23 mouse cellular contexts compared by ENCODE assay signal in genomic region chr8:34305542-34306485, GRCm38 (mm10).
DNase-seq lines count a peak whose midpoint lies in the region; ATAC-seq lines count a peak whose summit lies in the region.
"Had no signal": no experiment of that assay in that cellular context is flagged by ENCODE, and none has a peak within 500 bp of the region (broad histone marks: within the 10 kb centered on the region; RNA-seq: fewer than 3 reads in every experiment).

No protein-coding gene starts in this region.

- H3K4me1 ChIP-seq in intestine, embryonic 16.5 days (ENCODE audit: control insufficient read depth, insufficient read depth, low read length) = peaks cover 3% of the 10 kb centered on the region; the same call in 1 of the 2 replicates
- peaks cover 7% of the 10 kb centered on the region for H3K4me1 ChIP-seq in forebrain, embryonic 15.5 days
- H3K4me1 ChIP-seq in hindbrain, embryonic 12.5 days = peaks cover 3% of the 10 kb centered on the region; the same call in 1 of the 2 replicates
- H3K4me1 ChIP-seq: limb, embryonic 15.5 days; liver, embryonic 15.5 days; midbrain, embryonic 12.5 days had no signal

- ATAC-seq in intestine, embryonic 16.5 days = peak; percentile 93
- ATAC-seq in forebrain, embryonic 15.5 days (replicated peaks) = no peak
- no peak for ATAC-seq in hindbrain, embryonic 12.5 days (ENCODE audit: low FRiP score)
- ATAC-seq: CD4-positive, CD25-positive, alpha-beta regulatory T cell, adult 4 months had no signal

- H3K27me3 ChIP-seq in intestine, embryonic 16.5 days (replicated peaks; ENCODE audit: control insufficient read depth, insufficient read depth, low read length) = no peaks in the 10 kb centered on the region
- no peaks in the 10 kb centered on the region for H3K27me3 ChIP-seq in forebrain, embryonic 15.5 days
- 0 out of 2 replicates have a peak, but pooled peaks cover 6% of the 10 kb centered on the region for H3K27me3 ChIP-seq in hindbrain, embryonic 12.5 days
- H3K27me3 ChIP-seq: forebrain, embryonic 12.5 days; limb, embryonic 15.5 days; liver, embryonic 15.5 days; midbrain, embryonic 12.5 days; stomach, embryonic 15.5 days had no signal

- H3K36me3 ChIP-seq in intestine, embryonic 16.5 days (ENCODE audit: control insufficient read depth, insufficient read depth, low read length) = no peaks in the 10 kb centered on the region
- H3K36me3 ChIP-seq in forebrain, embryonic 15.5 days = no peaks in the 10 kb centered on the region
- H3K36me3 ChIP-seq in hindbrain, embryonic 12.5 days = no peaks in the 10 kb centered on the region
- H3K36me3 ChIP-seq: forebrain, embryonic 12.5 days; hindbrain, embryonic 10.5 days; limb, embryonic 15.5 days; liver, embryonic 15.5 days; midbrain, embryonic 12.5 days; stomach, embryonic 15.5 days had no signal

- H3K4me2 ChIP-seq in intestine, embryonic 16.5 days (ENCODE audit: low read depth, low read length) = peak overlapping the region; percentile 37
- no peak overlapping the region for H3K4me2 ChIP-seq in forebrain, embryonic 15.5 days (replicated peaks)
- H3K4me2 ChIP-seq in hindbrain, embryonic 12.5 days (replicated peaks) = no peak overlapping the region
- H3K4me2 ChIP-seq: forebrain, embryonic 12.5 days; limb, embryonic 15.5 days; liver, embryonic 15.5 days; midbrain, embryonic 12.5 days; stomach, embryonic 15.5 days had no signal

- DNase-seq in heart, adult 11 months = peak; percentile 53
- DNase-seq in heart, postnatal 10 days = no peak
- peak; percentile 7 to 17 for DNase-seq in kidney, postnatal 4 days
- DNase-seq in kidney, adult 18-20 months = no peak
- peak; percentile 37 for DNase-seq in MN1 (ENCODE audit: low spot score)
- DNase-seq: adrenal gland, postnatal 25 days; cerebellum, adult 11-12 months; cerebellum, postnatal 14 days; gastrocnemius, postnatal 36 days; kidney, adult 11 months; layer of hippocampus, adult 9-11 months; lung, postnatal 10 days had no signal

- peak overlapping the region; percentile 20; the same call in 1 of the 2 replicates for H3K27ac ChIP-seq in intestine, embryonic 16.5 days (ENCODE audit: low read length)
- no peak overlapping the region for H3K27ac ChIP-seq in forebrain, embryonic 15.5 days (replicated peaks)
- no peak overlapping the region for H3K27ac ChIP-seq in hindbrain, embryonic 12.5 days
- H3K27ac ChIP-seq: forebrain, embryonic 12.5 days; hindbrain, embryonic 10.5 days; left cerebral cortex, adult 2 months; limb, embryonic 15.5 days; liver, embryonic 15.5 days; midbrain, embryonic 12.5 days; stomach, embryonic 15.5 days had no signal

- H3K4me3 ChIP-seq in intestine, embryonic 16.5 days (ENCODE audit: low read length) = peak overlapping the region; percentile 3; the same call in 1 of the 2 replicates
- H3K4me3 ChIP-seq in forebrain, embryonic 15.5 days = no peak overlapping the region
- no peak overlapping the region for H3K4me3 ChIP-seq in hindbrain, embryonic 12.5 days
- H3K4me3 ChIP-seq: forebrain, embryonic 12.5 days; hindbrain, embryonic 10.5 days; left cerebral cortex, adult 2 months; limb, embryonic 15.5 days; liver, embryonic 15.5 days; midbrain, embryonic 12.5 days; stomach, embryonic 15.5 days had no signal

- 30% methylated on average over 7 of the region's 7 CpGs for WGBS in intestine, embryonic 16.5 days
- WGBS in forebrain, embryonic 15.5 days = 36% methylated on average over 7 of the region's 7 CpGs
- 74% methylated on average over 7 of the region's 7 CpGs for WGBS in hindbrain, embryonic 12.5 days

- H3K9ac ChIP-seq in intestine, embryonic 16.5 days (ENCODE audit: low read depth, low read length) = no peak overlapping the region
- H3K9ac ChIP-seq in forebrain, embryonic 15.5 days (replicated peaks) = no peak overlapping the region
- no peak overlapping the region for H3K9ac ChIP-seq in hindbrain, embryonic 12.5 days
- H3K9ac ChIP-seq: forebrain, embryonic 12.5 days; limb, embryonic 15.5 days; liver, embryonic 15.5 days; midbrain, embryonic 12.5 days; stomach, embryonic 15.5 days had no signal

- no peaks in the 10 kb centered on the region for H3K9me3 ChIP-seq in intestine, embryonic 16.5 days (ENCODE audit: control insufficient read depth, low read length)
- H3K9me3 ChIP-seq in forebrain, embryonic 15.5 days = no peaks in the 10 kb centered on the region
- H3K9me3 ChIP-seq in hindbrain, embryonic 12.5 days (replicated peaks) = no peaks in the 10 kb centered on the region
- H3K9me3 ChIP-seq: forebrain, embryonic 12.5 days; hindbrain, embryonic 10.5 days; limb, embryonic 15.5 days; liver, embryonic 15.5 days; midbrain, embryonic 12.5 days; stomach, embryonic 15.5 days had no signal

- intact Hi-C loops in heart, postnatal 10 days (cut with DNase I) = no loop called here

Comparison
In these comparisons a context has a peak if more than half of its experiments do, and no peak if none do; other contexts are left out.
1. DNase-seq: peak in heart, adult 11 months (single experiment), kidney, postnatal 4 days (2 of 2) and MN1 (single experiment); none in heart, postnatal 10 days (0 of 2) and kidney, adult 18-20 months (single experiment).